Mouse (Mus musculus) E14TG2a.4 (cell line): ENCODE results near the gene Plekhg6.

Experiments
- CTCF ChIP-seq: conservative IDR thresholded peaks from 2 replicates; pipeline ENCODE4 v1.5.1; 2014; ENCODE audit warnings: low read length
- POU5F1 ChIP-seq: IDR thresholded peaks from 2 replicates; pipeline ENCODE4 v1.6.1; 2014; ENCODE audit warnings: low read length, borderline replicate concordance

GRCm38 (mm10) chr6:125386080-125386479 lies 5.5 kb upstream of the Plekhg6 start:
- TF ChIP-seq CTCF: no peak
- no peak for TF ChIP-seq POU5F1
